Mouse (Mus musculus): ENCODE data around the gene Slc9a3r1.

- TF ChIP-seq CTCF (IDR thresholded peaks at IDR 0.05; ENCODE audit: extremely low read depth, insufficient read depth, low read length): no peak
- no peak for TF ChIP-seq POLR2A (IDR thresholded peaks at IDR 0.05; ENCODE audit: extremely low read depth, insufficient read depth, low read length)
Observed at GRCm38 (mm10) chr11:115200520-115200919, 37.4 kb downstream of the Slc9a3r1 start.

Measured in cortical plate, adult 2 months (tissue).